Mouse (Mus musculus): ENCODE data around the gene Clspn. TPM values are rescaled to one million over a fixed set of nuclear protein-coding genes. Genes with fewer than 3 reads are reported as not detected.
"Not testable (repeated sequence)": the region's sequence is repeated elsewhere in the genome, so short reads cannot be mapped to it uniquely, and the experiment has no call there.

The Clspn gene
- 8.7 and 9.0 TPM in 2 replicates for polyA plus RNA-seq (2015; fragmentation: Nextera tagmentation; extraction: Ambion mirVana)

GRCm38 (mm10) chr4:126556809-126557711, at the start of gene Clspn:
TSS of gene Clspn (plus strand) at chr4:126556935.
- Histone ChIP-seq H3K27me3 (no peaks in the 10 kb centered on the region), H3K4me3 (peak within 1 kb of the TSS; percentile 69), H3K9me3 (no peaks in the 10 kb centered on the region), H3K36me3 (peaks cover 3% of the 10 kb centered on the region; the same call in 1 of the 2 replicates), H3K4me2 (peak within 1 kb of the TSS; percentile 75), H3K27ac (no peak within 1 kb of the TSS), H3K9ac (peak within 1 kb of the TSS; percentile 65), H3K4me1 (replicated peaks) (peaks cover 11% of the 10 kb centered on the region)
- ATAC-seq (ENCODE audit: low FRiP score): peak; percentile 98
- under 1% methylated on average over 54 of the region's 54 CpGs for WGBS

- Histone ChIP-seq H3K27me3 (no peaks in the 10 kb centered on the region), H3K4me3 (no peak overlapping the region), H3K36me3 (peaks cover 91% of the 10 kb centered on the region), H3K4me2 (no peak overlapping the region), H3K9ac (no peak overlapping the region), H3K9me3 (no peaks in the 10 kb centered on the region), H3K27ac (no peak overlapping the region), H3K4me1 (replicated peaks) (no peaks in the 10 kb centered on the region)
- no peak for ATAC-seq (ENCODE audit: low FRiP score)
- 85% methylated on average over 14 of the region's 14 CpGs for WGBS
Measured at GRCm38 (mm10) chr4:126508110-126508899, 48.4 kb upstream of the Clspn start.

GRCm38 (mm10) chr4:126509072-126509471, 47.7 kb upstream of the Clspn start:
- Histone ChIP-seq H3K4me3 (no peak overlapping the region), H3K27ac (no peak overlapping the region), H3K4me1 (replicated peaks) (no peaks in the 10 kb centered on the region), H3K27me3 (no peaks in the 10 kb centered on the region), H3K9me3 (no peaks in the 10 kb centered on the region), H3K4me2 (no peak overlapping the region), H3K36me3 (peaks cover 90% of the 10 kb centered on the region), H3K9ac (no peak overlapping the region)
- no peak for ATAC-seq (ENCODE audit: low FRiP score)
- 94% methylated on average over 2 of the region's 2 CpGs for WGBS

GRCm38 (mm10) chr4:126511013-126511412, 45.7 kb upstream of the Clspn start:
- H3K9me3 ChIP-seq: no peaks in the 10 kb centered on the region
- H3K9ac ChIP-seq: no peak overlapping the region
- peaks cover 89% of the 10 kb centered on the region for H3K36me3 ChIP-seq
- no peaks in the 10 kb centered on the region for H3K4me1 ChIP-seq (replicated peaks)
- no peak for ATAC-seq (ENCODE audit: low FRiP score)
- H3K27me3 ChIP-seq: no peaks in the 10 kb centered on the region
- H3K4me2 ChIP-seq: no peak overlapping the region
- WGBS: 88% methylated on average over 5 of the region's 5 CpGs
- H3K4me3 ChIP-seq: no peak overlapping the region
- H3K27ac ChIP-seq: no peak overlapping the region

- Histone ChIP-seq H3K4me3 (no peak overlapping the region), H3K9me3 (no peaks in the 10 kb centered on the region), H3K36me3 (peaks cover 88% of the 10 kb centered on the region), H3K27me3 (no peaks in the 10 kb centered on the region), H3K4me2 (no peak overlapping the region), H3K4me1 (replicated peaks) (no peaks in the 10 kb centered on the region), H3K27ac (no peak overlapping the region), H3K9ac (no peak overlapping the region)
- 88% methylated on average over 6 of the region's 6 CpGs for WGBS
- no peak for ATAC-seq (ENCODE audit: low FRiP score)
Measured at GRCm38 (mm10) chr4:126512308-126513066, 44.2 kb upstream of the Clspn start.

- WGBS: 91% methylated on average over 3 of the region's 3 CpGs
- H3K4me3 ChIP-seq: no peak overlapping the region
Measured at GRCm38 (mm10) chr4:126526164-126526563, 30.6 kb upstream of the Clspn start.

GRCm38 (mm10) chr4:126526828-126527227, 29.9 kb upstream of the Clspn start:
- Histone ChIP-seq H3K36me3 (peaks cover 14% of the 10 kb centered on the region), H3K4me3 (no peak overlapping the region), H3K27ac (no peak overlapping the region), H3K4me2 (no peak overlapping the region), H3K9me3 (no peaks in the 10 kb centered on the region), H3K27me3 (no peaks in the 10 kb centered on the region), H3K4me1 (replicated peaks) (peaks cover 7% of the 10 kb centered on the region), H3K9ac (no peak overlapping the region)
- ATAC-seq (ENCODE audit: low FRiP score): no peak
- 96% methylated on average over 5 of the region's 5 CpGs for WGBS

More at GRCm38 (mm10) chr4:126526164-126526563, 30.6 kb upstream of the Clspn start:
- Histone ChIP-seq H3K9me3 (no peaks in the 10 kb centered on the region), H3K36me3 (peaks cover 19% of the 10 kb centered on the region), H3K27me3 (no peaks in the 10 kb centered on the region), H3K4me2 (no peak overlapping the region), H3K27ac (no peak overlapping the region), H3K4me1 (replicated peaks) (peaks cover 1% of the 10 kb centered on the region), H3K9ac (no peak overlapping the region)
- ATAC-seq (ENCODE audit: low FRiP score): no peak

- Histone ChIP-seq H3K4me1 (replicated peaks) (peaks cover 19% of the 10 kb centered on the region), H3K9ac (peak overlapping the region; percentile 96), H3K4me3 (peak overlapping the region; percentile 77), H3K36me3 (no peaks in the 10 kb centered on the region), H3K27ac (peak overlapping the region; percentile 91; the same call in 1 of the 2 replicates), H3K27me3 (no peaks in the 10 kb centered on the region), H3K4me2 (peak overlapping the region; percentile 82), H3K9me3 (no peaks in the 10 kb centered on the region)
- 34% methylated on average over 5 of the region's 5 CpGs for WGBS
- ATAC-seq (ENCODE audit: low FRiP score): no peak
Measured at GRCm38 (mm10) chr4:126532292-126532691, 24.4 kb upstream of the Clspn start.

GRCm38 (mm10) chr4:126532827-126533728, 23.7 kb upstream of the Clspn start, which contains the start of gene Ago4:
TSS of gene Ago4 (minus strand) at chr4:126533472.
- ATAC-seq (ENCODE audit: low FRiP score): peak; percentile 92
- H3K4me2 ChIP-seq: peak within 1 kb of the TSS; percentile 82
- peak within 1 kb of the TSS; percentile 77 for H3K4me3 ChIP-seq
- peak within 1 kb of the TSS; percentile 96 for H3K9ac ChIP-seq
- H3K9me3 ChIP-seq: no peaks in the 10 kb centered on the region
- H3K27ac ChIP-seq: peak within 1 kb of the TSS; percentile 91
- WGBS: under 1% methylated on average over 84 of the region's 120 CpGs
- H3K36me3 ChIP-seq: no peaks in the 10 kb centered on the region
- peaks cover 19% of the 10 kb centered on the region for H3K4me1 ChIP-seq (replicated peaks)
- no peaks in the 10 kb centered on the region for H3K27me3 ChIP-seq

- peak overlapping the region; percentile 91 for H3K27ac ChIP-seq
- 7% methylated on average over 7 of the region's 7 CpGs for WGBS
- no peaks in the 10 kb centered on the region for H3K9me3 ChIP-seq
Measured at GRCm38 (mm10) chr4:126533729-126534070, 23.0 kb upstream of the Clspn start.

GRCm38 (mm10) chr4:126535631-126536030, 21.1 kb upstream of the Clspn start:
- H3K9ac ChIP-seq; ATAC-seq (ENCODE audit: low FRiP score); H3K9me3 ChIP-seq; H3K27me3 ChIP-seq; H3K36me3 ChIP-seq; H3K27ac ChIP-seq; H3K4me2 ChIP-seq; H3K4me3 ChIP-seq: not testable (repeated sequence)
- peaks cover 19% of the 10 kb centered on the region for H3K4me1 ChIP-seq (replicated peaks)
- 91% methylated on average over 7 of the region's 7 CpGs for WGBS

More at GRCm38 (mm10) chr4:126533729-126534070, 23.0 kb upstream of the Clspn start:
- peak; percentile 78 for ATAC-seq (ENCODE audit: low FRiP score)
- peak overlapping the region; percentile 77 for H3K4me3 ChIP-seq
- H3K9ac ChIP-seq: peak overlapping the region; percentile 96
- peaks cover 19% of the 10 kb centered on the region for H3K4me1 ChIP-seq (replicated peaks)
- H3K4me2 ChIP-seq: peak overlapping the region; percentile 82
- no peaks in the 10 kb centered on the region for H3K36me3 ChIP-seq
- no peaks in the 10 kb centered on the region for H3K27me3 ChIP-seq
